Mouse (Mus musculus): ENCODE measurements around the gene Fto.

GRCm38 (mm10) chr8:91630320-91631033 lies 317.2 kb downstream of the Fto start:
- TF ChIP-seq POLR2A (IDR thresholded peaks at IDR 0.05; ENCODE audit: borderline replicate concordance, insufficient read depth, low read length) (no peak), CTCF (IDR thresholded peaks at IDR 0.05; ENCODE audit: borderline replicate concordance, insufficient read depth, low read depth, low read length) (no peak)
